Mouse (Mus musculus) lung, embryonic 15.5 days (tissue): Measurements from ENCODE around the gene Hus1. TPM values are rescaled to one million over a fixed set of nuclear protein-coding genes. Genes with fewer than 3 reads are reported as not detected.

Experiments
- ATAC-seq: fragments of 200-750 bp; cut with Nextera tagmentation; 2 replicates; pipeline ENCODE4 v1.8.0; 2017; ENCODE audit warnings: moderate number of reproducible peaks, borderline replicate concordance; ENCODE audit not compliant: low FRiP score, low TSS enrichment; ENCODE audit errors: extremely low read depth
- H3K27ac ChIP-seq: fragments of 300-500 bp; sonication (generic); 2 replicates; pipeline ENCODE4 v1.5.1; 2015; ENCODE audit warnings: moderate library complexity, mild to moderate bottlenecking, inconsistent platforms
- H3K27me3 ChIP-seq: fragments of 300-500 bp; sonication (generic); 2 replicates; pipeline ENCODE4 v1.6.1; 2015; ENCODE audit warnings: inconsistent platforms
- H3K36me3 ChIP-seq: fragments of 300-500 bp; sonication (generic); 2 replicates; pipeline ENCODE4 v1.6.1; 2015; ENCODE audit warnings: inconsistent platforms
- H3K4me1 ChIP-seq: fragments of 300-500 bp; sonication (generic); 2 replicates; pipeline ENCODE4 v1.6.1; 2015; ENCODE audit warnings: inconsistent platforms
- H3K4me2 ChIP-seq: fragments of 300-500 bp; sonication (generic); 2 replicates; pipeline ENCODE4 v1.6.1; 2015; ENCODE audit warnings: inconsistent platforms, mild to moderate bottlenecking, moderate library complexity
- H3K4me3 ChIP-seq: fragments of 300-500 bp; sonication (generic); 2 replicates; pipeline ENCODE4 v1.5.1; 2015; ENCODE audit warnings: mild to moderate bottlenecking, inconsistent platforms
- H3K9ac ChIP-seq: fragments of 300-500 bp; sonication (generic); 2 replicates; pipeline ENCODE4 v1.6.1; 2015; ENCODE audit warnings: inconsistent platforms
- H3K9me3 ChIP-seq: fragments of 300-500 bp; sonication (generic); 2 replicates; pipeline ENCODE4 v1.6.1; 2016; ENCODE audit warnings: inconsistent platforms
- WGBS: fragments of 180-500 bp; shearing (Covaris S2); methylation state at CpG from one replicate; pipeline ENCODE4 v1.1.7; 2015; 5-methylcytosine and 5-hydroxymethylcytosine counted together
- polyA plus RNA-seq: library from polyadenylated mRNA; unstranded; fragments of >200 nt; fragmentation: Nextera tagmentation; extraction: Ambion mirVana; gene quantifications from 2 replicates; pipeline ENCODE4 v1.2.1, GENCODE M21; 2015

The Hus1 gene
- polyA plus RNA-seq, 1 experiment from 2014 or later: 20.7 TPM

- Histone ChIP-seq H3K9me3 (no peaks in the 10 kb centered on the region), H3K27ac (no peak overlapping the region), H3K4me3 (no peak overlapping the region), H3K9ac (no peak overlapping the region), H3K4me1 (no peaks in the 10 kb centered on the region), H3K4me2 (no peak overlapping the region), H3K36me3 (no peaks in the 10 kb centered on the region), H3K27me3 (no peaks in the 10 kb centered on the region)
- ATAC-seq: no peak
- 64% methylated on average over 3 of the region's 3 CpGs for WGBS
Measured at GRCm38 (mm10) chr11:9025211-9025610, 14.2 kb upstream of the Hus1 start.

GRCm38 (mm10) chr11:9024782-9025181, 13.8 kb upstream of the Hus1 start:
- H3K36me3 ChIP-seq: no peaks in the 10 kb centered on the region
- no peaks in the 10 kb centered on the region for H3K27me3 ChIP-seq
- no peak overlapping the region for H3K4me3 ChIP-seq
- H3K27ac ChIP-seq: no peak overlapping the region
- no peak overlapping the region for H3K4me2 ChIP-seq
- H3K9ac ChIP-seq: no peak overlapping the region
- H3K4me1 ChIP-seq: no peaks in the 10 kb centered on the region
- H3K9me3 ChIP-seq: no peaks in the 10 kb centered on the region
- no peak for ATAC-seq
- WGBS: 64% methylated on average over 7 of the region's 7 CpGs

DNA sequence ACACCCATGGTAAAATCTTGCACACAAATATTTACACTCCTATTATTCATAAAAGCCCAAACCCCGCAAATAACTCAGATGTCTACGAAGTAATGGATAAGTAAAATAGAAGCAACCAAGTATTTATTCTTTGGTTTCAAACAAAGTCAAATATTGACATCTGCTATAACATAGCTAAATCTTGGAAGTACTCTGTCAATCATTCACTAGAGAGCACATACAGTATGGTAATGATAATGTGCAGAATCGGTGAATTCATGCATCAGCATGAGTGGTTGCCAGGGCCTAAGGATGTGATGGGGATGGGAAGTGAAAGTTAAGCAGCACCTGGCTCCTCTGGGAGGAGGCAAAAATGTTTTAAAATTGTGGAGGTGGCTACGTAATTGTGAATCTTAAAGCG, 9.2 kb upstream of the Hus1 start:
- no peak overlapping the region for H3K4me3 ChIP-seq
- no peaks in the 10 kb centered on the region for H3K4me1 ChIP-seq
- 61% methylated on average over 5 of the region's 5 CpGs for WGBS
- H3K36me3 ChIP-seq: no peaks in the 10 kb centered on the region
- H3K9me3 ChIP-seq: no peaks in the 10 kb centered on the region
- no peak overlapping the region for H3K27ac ChIP-seq
- no peak overlapping the region for H3K9ac ChIP-seq
- H3K27me3 ChIP-seq: no peaks in the 10 kb centered on the region
- ATAC-seq: no peak
- no peak overlapping the region for H3K4me2 ChIP-seq

- Histone ChIP-seq H3K4me1 (no peaks in the 10 kb centered on the region), H3K4me2 (no peak overlapping the region), H3K36me3 (no peaks in the 10 kb centered on the region), H3K9me3 (no peaks in the 10 kb centered on the region), H3K27ac (no peak overlapping the region), H3K9ac (no peak overlapping the region), H3K4me3 (no peak overlapping the region), H3K27me3 (no peaks in the 10 kb centered on the region)
- WGBS: 63% methylated on average over 6 of the region's 6 CpGs
- no peak for ATAC-seq
Measured at GRCm38 (mm10) chr11:9018491-9019267, 7.7 kb upstream of the Hus1 start.

GRCm38 (mm10) chr11:9014740-9015139, 3.7 kb upstream of the Hus1 start:
- H3K9ac ChIP-seq: no peak overlapping the region
- H3K4me2 ChIP-seq: no peak overlapping the region
- no peaks in the 10 kb centered on the region for H3K36me3 ChIP-seq
- no peaks in the 10 kb centered on the region for H3K9me3 ChIP-seq
- no peak overlapping the region for H3K4me3 ChIP-seq
- no peak overlapping the region for H3K27ac ChIP-seq
- ATAC-seq: no peak
- H3K27me3 ChIP-seq: no peaks in the 10 kb centered on the region
- WGBS: 65% methylated on average over 3 of the region's 3 CpGs
- peaks cover 7% of the 10 kb centered on the region for H3K4me1 ChIP-seq

DNA sequence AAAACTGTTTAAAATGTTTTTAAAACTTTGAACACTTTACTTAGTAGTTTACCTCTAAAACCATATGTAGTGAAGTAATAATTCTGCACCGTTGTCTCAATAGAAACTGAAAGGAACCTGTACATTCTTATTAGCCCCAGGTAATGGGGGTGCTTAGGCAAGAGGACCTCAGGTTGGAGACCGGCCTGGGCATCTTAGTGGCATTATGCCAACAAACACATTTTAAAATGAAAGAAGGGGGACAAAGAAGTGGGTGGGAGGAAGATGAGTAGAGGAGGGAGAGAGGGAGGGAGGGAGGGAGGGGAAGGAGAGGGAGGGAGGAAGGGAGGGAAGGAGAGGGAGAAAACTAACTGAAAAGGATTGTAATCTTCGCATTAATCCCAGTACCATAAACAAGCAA, 357 bp upstream of the Hus1 start:
- Histone ChIP-seq H3K4me1 (peaks cover 15% of the 10 kb centered on the region), H3K27ac (peak overlapping the region; percentile 96), H3K4me2 (peak overlapping the region; percentile 70), H3K9ac (peak overlapping the region; percentile 94), H3K27me3 (no peaks in the 10 kb centered on the region), H3K36me3 (peaks cover 9% of the 10 kb centered on the region), H3K4me3 (peak overlapping the region; percentile 89), H3K9me3 (no peaks in the 10 kb centered on the region)
- ATAC-seq: peak; percentile 36; the same call in 1 of the 2 replicates
- WGBS: 2% methylated on average over 3 of the region's 3 CpGs

- WGBS: 0% methylated on average over 7 of the region's 7 CpGs
- peak; percentile 66 for ATAC-seq
Measured at GRCm38 (mm10) chr11:9010416-9010815, 575 bp downstream of the Hus1 start.

GRCm38 (mm10) chr11:9008761-9009160, 2.2 kb downstream of the Hus1 start:
- H3K4me2 ChIP-seq: no peak overlapping the region
- peaks cover 15% of the 10 kb centered on the region for H3K4me1 ChIP-seq
- no peak overlapping the region for H3K27ac ChIP-seq
- 97% methylated on average over 5 of the region's 5 CpGs for WGBS
- no peak for ATAC-seq
- H3K36me3 ChIP-seq: peaks cover 32% of the 10 kb centered on the region
- H3K4me3 ChIP-seq: no peak overlapping the region
- H3K9ac ChIP-seq: no peak overlapping the region
- H3K27me3 ChIP-seq: no peaks in the 10 kb centered on the region
- H3K9me3 ChIP-seq: no peaks in the 10 kb centered on the region

More at GRCm38 (mm10) chr11:9010416-9010815, 575 bp downstream of the Hus1 start:
- H3K4me3 ChIP-seq: peak overlapping the region; percentile 89
- H3K27me3 ChIP-seq: no peaks in the 10 kb centered on the region
- peak overlapping the region; percentile 96 for H3K27ac ChIP-seq
- peaks cover 16% of the 10 kb centered on the region for H3K36me3 ChIP-seq
- H3K9ac ChIP-seq: peak overlapping the region; percentile 94
- peak overlapping the region; percentile 70 for H3K4me2 ChIP-seq
- no peaks in the 10 kb centered on the region for H3K9me3 ChIP-seq
- H3K4me1 ChIP-seq: peaks cover 15% of the 10 kb centered on the region

DNA sequence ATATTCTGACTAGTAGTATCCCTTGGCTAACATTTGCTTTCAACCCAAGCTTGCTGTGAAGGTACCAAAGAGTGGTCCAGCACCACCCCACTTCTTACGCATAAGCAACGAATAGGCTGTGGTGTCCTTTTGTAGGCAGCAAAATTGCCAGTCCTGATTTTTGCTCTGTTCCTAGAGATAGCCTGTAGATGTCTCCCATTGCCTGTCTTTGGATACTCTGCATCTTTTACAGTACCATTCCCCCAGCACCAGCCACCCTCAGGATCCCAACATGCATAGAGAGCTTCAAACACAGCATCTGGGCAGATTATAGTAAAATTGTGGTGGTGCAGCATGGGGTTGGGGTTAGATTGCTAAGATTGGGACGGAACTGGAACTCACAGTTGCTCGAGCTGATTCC, 22.9 kb downstream of the Hus1 start:
- no peaks in the 10 kb centered on the region for H3K27me3 ChIP-seq
- H3K4me2 ChIP-seq: no peak overlapping the region
- WGBS: 67% methylated on average over 4 of the region's 4 CpGs
- H3K9ac ChIP-seq: no peak overlapping the region
- no peak for ATAC-seq
- H3K27ac ChIP-seq: no peak overlapping the region
- no peak overlapping the region for H3K4me3 ChIP-seq
- peaks cover 12% of the 10 kb centered on the region for H3K4me1 ChIP-seq
- H3K36me3 ChIP-seq: peaks cover 18% of the 10 kb centered on the region
- no peaks in the 10 kb centered on the region for H3K9me3 ChIP-seq

- Histone ChIP-seq H3K4me2 (no peak overlapping the region), H3K27ac (no peak overlapping the region), H3K4me3 (no peak overlapping the region), H3K36me3 (0 out of 2 replicates have a peak, but pooled peaks cover under 1% of the 10 kb centered on the region), H3K27me3 (no peaks in the 10 kb centered on the region), H3K9ac (no peak overlapping the region), H3K4me1 (peaks cover 12% of the 10 kb centered on the region), H3K9me3 (no peaks in the 10 kb centered on the region)
- peak; percentile 21; the same call in 1 of the 2 replicates for ATAC-seq
Measured at GRCm38 (mm10) chr11:8986058-8986457, 24.9 kb downstream of the Hus1 start.

- Histone ChIP-seq H3K9me3 (no peaks in the 10 kb centered on the region), H3K4me1 (peaks cover 12% of the 10 kb centered on the region), H3K9ac (no peak overlapping the region), H3K4me3 (no peak overlapping the region), H3K27ac (no peak overlapping the region), H3K4me2 (no peak overlapping the region), H3K36me3 (no peaks in the 10 kb centered on the region), H3K27me3 (no peaks in the 10 kb centered on the region)
- no peak for ATAC-seq
- WGBS: 28% methylated on average over 6 of the region's 6 CpGs
Measured at GRCm38 (mm10) chr11:8983237-8983861, 27.6 kb downstream of the Hus1 start.

GRCm38 (mm10) chr11:8978154-8978553, 32.8 kb downstream of the Hus1 start:
- Histone ChIP-seq H3K4me2 (no peak overlapping the region), H3K36me3 (no peaks in the 10 kb centered on the region), H3K9ac (no peak overlapping the region), H3K27me3 (no peaks in the 10 kb centered on the region), H3K4me3 (no peak overlapping the region), H3K9me3 (no peaks in the 10 kb centered on the region), H3K27ac (no peak overlapping the region), H3K4me1 (peaks cover 7% of the 10 kb centered on the region; the same call in 1 of the 2 replicates)
- ATAC-seq: no peak
- 78% methylated on average over 4 of the region's 4 CpGs for WGBS
